Mouse (Mus musculus): ENCODE results near the gene A230050P20Rik. TPM values are rescaled to one million over a fixed set of nuclear protein-coding genes. Genes with fewer than 3 reads are reported as not detected.
A peak's percentile ranks its signal among the peaks of the same experiment; 100 is the strongest.
"Not testable (repeated sequence)": the region's sequence is repeated elsewhere in the genome, so short reads cannot be mapped to it uniquely, and the experiment has no call there.

A230050P20Rik gene
- polyA plus RNA-seq (2011; ENCODE audit: insufficient read length, low read depth, missing spikeins): 14.7 and 25.3 TPM in 2 replicates

DNA sequence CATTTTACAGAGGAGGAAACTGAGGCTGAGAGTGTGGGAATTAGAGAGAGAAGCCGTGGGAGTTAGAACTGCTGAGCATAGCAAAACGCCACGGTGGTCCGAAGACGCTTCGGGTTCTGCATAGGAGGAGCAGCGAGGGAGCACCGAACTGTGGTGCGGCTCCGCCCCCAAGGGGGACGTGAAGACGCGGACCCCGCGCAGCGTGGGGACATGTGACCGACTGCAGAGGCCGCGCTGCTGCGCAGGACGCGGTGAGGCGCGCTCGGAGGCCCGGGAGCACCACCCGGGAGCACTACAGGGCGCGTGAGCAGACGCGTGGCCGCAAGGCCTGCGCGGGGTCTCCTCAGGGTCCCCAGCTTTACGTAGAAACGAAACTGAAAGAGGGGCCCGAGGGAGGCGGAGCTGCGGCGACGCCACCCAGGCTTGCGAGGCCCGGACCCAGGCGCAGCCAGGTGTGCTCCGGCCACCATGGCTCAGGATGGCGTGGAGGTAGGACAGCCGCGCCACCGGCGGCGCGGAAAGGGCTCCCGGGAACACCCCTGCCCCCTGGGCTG lies at the start of gene A230050P20Rik:
Gene A230050P20Rik (plus strand): TSS at position 195 of the 554 bp plus-strand sequence.
- TF ChIP-seq CTCF (IDR thresholded peaks at IDR 0.05; ENCODE audit: borderline replicate concordance, insufficient read depth, low read length): no peak
- TF ChIP-seq POLR2A (IDR thresholded peaks at IDR 0.05; ENCODE audit: low read depth, low read length): peak; percentile 52; the same call in 1 of the 2 replicates
- Histone ChIP-seq H3K4me3 (ENCODE audit: insufficient read depth, low read length) (peak within 1 kb of the TSS; percentile 47), H3K27ac (ENCODE audit: insufficient read depth, low read length) (no peak within 1 kb of the TSS), H3K4me1 (ENCODE audit: control insufficient read depth, insufficient read depth, low read length) (no peaks in the 10 kb centered on the region)

GRCm38 (mm10) chr9:20820001-20820400 lies 48.4 kb upstream of the A230050P20Rik start:
- no peak overlapping the region for H3K4me3 ChIP-seq (ENCODE audit: insufficient read depth, low read length)
- H3K27ac ChIP-seq (ENCODE audit: insufficient read depth, low read length): no peak overlapping the region
- H3K4me1 ChIP-seq (ENCODE audit: control insufficient read depth, insufficient read depth, low read length): no peaks in the 10 kb centered on the region; the same call in none of the 2 replicates
- TF ChIP-seq POLR2A (IDR thresholded peaks at IDR 0.05; ENCODE audit: low read depth, low read length) (no peak), CTCF (IDR thresholded peaks at IDR 0.05; ENCODE audit: borderline replicate concordance, insufficient read depth, low read length) (no peak)

DNA sequence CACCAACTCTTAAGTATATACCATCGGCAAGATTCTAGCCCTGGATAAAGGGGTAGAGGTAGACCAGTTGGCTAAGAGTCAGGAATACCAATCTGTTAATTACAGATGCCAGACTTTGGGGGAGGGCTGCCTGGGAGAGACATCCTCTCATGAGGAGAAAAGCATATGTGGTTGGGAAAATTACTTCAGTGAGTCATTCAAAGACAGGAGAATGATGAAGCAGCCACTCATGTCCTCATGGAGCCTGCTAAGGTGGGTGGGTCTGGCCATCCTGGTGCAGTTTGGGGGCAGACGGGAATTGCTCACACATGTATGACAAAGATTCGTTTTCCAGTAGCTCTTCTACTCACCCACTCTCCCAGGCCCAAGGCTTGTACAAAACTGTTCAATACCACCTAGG lies 45.6 kb upstream of the A230050P20Rik start:
- TF ChIP-seq POLR2A (IDR thresholded peaks at IDR 0.05; ENCODE audit: low read depth, low read length): no peak
- Histone ChIP-seq H3K27ac (ENCODE audit: insufficient read depth, low read length) (no peak overlapping the region), H3K4me1 (ENCODE audit: control insufficient read depth, insufficient read depth, low read length) (peaks cover 2% of the 10 kb centered on the region), H3K4me3 (ENCODE audit: insufficient read depth, low read length) (no peak overlapping the region)

DNA sequence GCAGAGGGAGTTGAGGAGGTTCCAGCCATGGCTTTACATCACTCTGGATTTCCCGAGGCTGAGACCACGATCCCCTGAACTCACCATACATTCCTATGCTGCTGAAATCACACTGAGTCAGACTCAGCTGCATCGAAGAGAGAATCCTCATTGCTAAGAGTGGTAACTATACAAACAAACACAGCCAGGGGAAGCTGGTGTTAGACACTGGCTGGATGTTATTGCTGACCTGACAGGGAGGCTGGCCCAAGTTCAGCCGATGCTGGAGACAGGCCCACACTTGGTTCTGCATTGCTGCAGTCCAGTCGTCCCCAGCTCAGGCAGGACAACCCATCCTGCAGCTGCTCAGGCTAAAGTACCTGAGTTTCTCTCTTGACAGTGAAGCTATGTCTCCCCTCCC lies 42.7 kb upstream of the A230050P20Rik start:
- H3K27ac ChIP-seq (ENCODE audit: insufficient read depth, low read length): no peak overlapping the region

GRCm38 (mm10) chr9:20828127-20828526 lies 40.3 kb upstream of the A230050P20Rik start:
- H3K4me1 ChIP-seq (ENCODE audit: control insufficient read depth, insufficient read depth, low read length): peaks cover 2% of the 10 kb centered on the region; the same call in 1 of the 2 replicates
- H3K27ac ChIP-seq (ENCODE audit: insufficient read depth, low read length): no peak overlapping the region
- no peak overlapping the region for H3K4me3 ChIP-seq (ENCODE audit: insufficient read depth, low read length)
- TF ChIP-seq POLR2A (IDR thresholded peaks at IDR 0.05; ENCODE audit: low read depth, low read length) (no peak), CTCF (IDR thresholded peaks at IDR 0.05; ENCODE audit: borderline replicate concordance, insufficient read depth, low read length) (no peak)

More for the DNA sequence above, 42.7 kb upstream of the A230050P20Rik start:
- Histone ChIP-seq H3K4me3 (ENCODE audit: insufficient read depth, low read length) (no peak overlapping the region), H3K4me1 (ENCODE audit: control insufficient read depth, insufficient read depth, low read length) (peaks cover 2% of the 10 kb centered on the region)
- no peak for TF ChIP-seq CTCF (IDR thresholded peaks at IDR 0.05; ENCODE audit: borderline replicate concordance, insufficient read depth, low read length)
- no peak for TF ChIP-seq POLR2A (IDR thresholded peaks at IDR 0.05; ENCODE audit: low read depth, low read length)

GRCm38 (mm10) chr9:20830901-20831643 lies 37.4 kb upstream of the A230050P20Rik start:
- peak overlapping the region; percentile 9; the same call in 1 of the 2 replicates for H3K27ac ChIP-seq (ENCODE audit: insufficient read depth, low read length)
- H3K4me1 ChIP-seq (ENCODE audit: control insufficient read depth, insufficient read depth, low read length): no peaks in the 10 kb centered on the region
- no peak for TF ChIP-seq POLR2A (IDR thresholded peaks at IDR 0.05; ENCODE audit: low read depth, low read length)
- peak; percentile 89 for TF ChIP-seq CTCF (IDR thresholded peaks at IDR 0.05; ENCODE audit: borderline replicate concordance, insufficient read depth, low read length)
- no peak overlapping the region for H3K4me3 ChIP-seq (ENCODE audit: insufficient read depth, low read length)

DNA sequence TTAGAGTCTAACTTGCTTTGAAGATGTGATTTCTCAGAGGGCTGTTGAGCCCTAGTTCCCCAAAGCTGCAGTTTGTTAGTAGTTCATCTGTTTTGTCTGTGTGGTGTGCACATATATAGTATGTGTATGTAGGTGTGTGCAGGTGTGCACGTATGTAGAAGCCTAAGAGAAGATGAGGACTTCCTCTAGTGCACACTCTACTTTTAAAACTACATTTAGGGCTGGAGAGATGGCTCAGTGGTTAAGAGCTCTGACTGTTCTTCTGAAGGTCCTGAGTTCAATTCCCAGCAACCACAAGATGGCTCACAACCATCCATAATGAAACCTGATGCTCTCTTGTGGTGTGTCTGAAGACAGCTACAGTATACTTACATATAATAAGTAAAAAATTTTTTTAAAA lies 33.6 kb upstream of the A230050P20Rik start:
- no peak overlapping the region for H3K27ac ChIP-seq (ENCODE audit: insufficient read depth, low read length)
- no peaks in the 10 kb centered on the region for H3K4me1 ChIP-seq (ENCODE audit: control insufficient read depth, insufficient read depth, low read length)
- H3K4me3 ChIP-seq (ENCODE audit: insufficient read depth, low read length): no peak overlapping the region

DNA sequence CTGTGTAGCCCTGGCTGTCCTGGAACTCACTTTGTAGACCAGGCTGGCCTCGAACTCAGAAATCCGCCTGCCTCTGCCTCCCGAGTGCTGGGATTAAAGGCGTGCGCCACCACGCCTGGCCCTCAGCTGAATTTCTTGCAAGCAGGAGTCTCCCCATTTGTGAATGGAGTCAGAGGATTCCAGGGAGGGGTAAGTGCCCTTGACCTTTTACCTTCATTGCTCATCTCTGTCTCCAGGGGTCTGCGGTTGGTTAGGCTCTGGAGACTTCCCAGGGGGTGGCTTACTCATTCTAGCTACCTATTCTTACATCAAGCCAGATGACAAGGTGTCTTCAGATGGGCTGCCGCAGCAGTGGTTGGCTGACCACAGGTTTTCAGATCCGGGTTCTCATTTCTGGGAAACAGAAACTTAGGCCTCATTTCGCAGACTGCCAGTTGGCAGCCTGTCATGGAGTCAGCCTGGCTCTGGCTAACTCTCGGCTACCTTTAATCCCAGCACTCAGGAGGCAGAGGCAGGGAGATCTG lies 32.9 kb upstream of the A230050P20Rik start:
- not testable (repeated sequence) for H3K4me1 ChIP-seq (ENCODE audit: control insufficient read depth, insufficient read depth, low read length); H3K4me3 ChIP-seq (ENCODE audit: insufficient read depth, low read length); H3K27ac ChIP-seq (ENCODE audit: insufficient read depth, low read length)

More for the DNA sequence above, 33.6 kb upstream of the A230050P20Rik start:
- TF ChIP-seq CTCF (IDR thresholded peaks at IDR 0.05; ENCODE audit: borderline replicate concordance, insufficient read depth, low read length): no peak
- no peak for TF ChIP-seq POLR2A (IDR thresholded peaks at IDR 0.05; ENCODE audit: low read depth, low read length)

DNA sequence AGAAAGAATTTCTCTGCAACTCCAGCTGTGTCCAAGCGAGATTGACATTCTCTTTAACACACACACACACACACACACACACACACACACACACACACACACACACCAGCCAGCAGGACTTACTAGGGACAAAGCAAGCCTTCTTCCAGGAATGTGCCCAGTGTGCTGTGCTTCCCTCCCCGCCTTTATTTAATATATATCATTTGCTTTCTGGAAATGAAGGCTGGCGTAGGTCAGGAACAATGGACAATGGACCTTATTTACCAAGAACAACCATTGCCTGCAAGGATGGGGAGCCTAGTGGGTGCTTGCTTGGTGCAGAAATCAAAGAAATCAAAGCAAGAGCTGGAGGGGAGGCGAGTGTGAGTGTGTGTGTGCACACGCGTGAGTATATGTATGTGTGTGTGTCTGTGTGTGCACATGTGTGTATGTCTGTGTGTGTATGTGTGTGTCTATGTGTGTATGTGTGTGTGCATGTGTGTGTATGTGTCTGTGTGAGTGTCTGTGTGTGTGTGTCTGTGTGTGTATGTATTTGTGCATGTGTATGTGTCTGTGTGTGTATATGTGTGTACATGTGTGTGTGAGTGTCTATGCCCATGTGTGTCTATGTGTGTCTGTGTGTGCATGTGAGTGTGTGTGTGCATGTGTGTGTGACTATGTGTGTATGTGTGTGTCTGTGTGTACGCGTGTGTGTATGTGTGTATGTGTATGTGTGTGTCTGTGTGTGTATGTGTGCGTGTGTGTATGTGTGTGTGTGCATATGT lies 31.1 kb upstream of the A230050P20Rik start:
- Histone ChIP-seq H3K4me3 (ENCODE audit: insufficient read depth, low read length) (no peak overlapping the region), H3K27ac (ENCODE audit: insufficient read depth, low read length) (no peak overlapping the region), H3K4me1 (ENCODE audit: control insufficient read depth, insufficient read depth, low read length) (no peaks in the 10 kb centered on the region)
- TF ChIP-seq CTCF (IDR thresholded peaks at IDR 0.05; ENCODE audit: borderline replicate concordance, insufficient read depth, low read length) (no peak), POLR2A (IDR thresholded peaks at IDR 0.05; ENCODE audit: low read depth, low read length) (no peak)

Data from embryonic fibroblast, embryonic 13.5 days (primary cell).